Mouse (Mus musculus) CD4-positive, CD25-positive, alpha-beta regulatory T cell (primary cell): ENCODE measurements around the gene Ube2dnl1. TPM values are rescaled to one million over a fixed set of nuclear protein-coding genes. Genes with fewer than 3 reads are reported as not detected.

Source experiments
- polyA plus RNA-seq: library from polyadenylated mRNA; unstranded; fragments of 100-300 nt; shearing (Covaris generic); gene quantifications from one replicate; pipeline ENCODE4 v1.2.1, GENCODE M21; 2017

Gene Ube2dnl1
- not detected for polyA plus RNA-seq

GRCm38 (mm10) chrX:114904712-114905111 is at the start of gene Ube2dnl1:
Ube2dnl1 (plus strand) TSS chrX:114905012.

GRCm38 (mm10) chrX:114907282-114907681 is 2.5 kb downstream of the Ube2dnl1 start, which contains the start of gene Ube2dnl2:
Ube2dnl2 (plus strand) TSS chrX:114907582.

Other genes with a start within 250 kb of the Ube2dnl1 start
- not detected for gene Ube2dnl2, start 2.6 kb downstream of the Ube2dnl1 start, polyA plus RNA-seq